Mouse (Mus musculus): Measurements from ENCODE around the gene 2310011J03Rik. TPM values are rescaled to one million over a fixed set of nuclear protein-coding genes. Genes with fewer than 3 reads are reported as not detected.

Gene 2310011J03Rik
- polyA plus RNA-seq, 1 experiment from 2014 or later, result 21.6 TPM

GRCm38 (mm10) chr10:80302082-80302355, 18.3 kb downstream of the 2310011J03Rik start:
- 48% methylated on average over 5 of the region's 5 CpGs for WGBS
- Histone ChIP-seq H3K4me2 (ENCODE audit: low read length) (peak overlapping the region; percentile 96), H3K9me3 (ENCODE audit: control insufficient read depth, low read length) (no peaks in the 10 kb centered on the region), H3K27ac (replicated peaks; ENCODE audit: low read depth, low read length) (peak overlapping the region; percentile 99), H3K36me3 (ENCODE audit: control insufficient read depth, insufficient read depth, low read length) (peaks cover 51% of the 10 kb centered on the region), H3K9ac (replicated peaks; ENCODE audit: low read length) (peak overlapping the region; percentile 99), H3K27me3 (ENCODE audit: control insufficient read depth, insufficient read depth, low read length) (no peaks in the 10 kb centered on the region), H3K4me3 (replicated peaks; ENCODE audit: low read depth, low read length) (peak overlapping the region; percentile 89), H3K4me1 (ENCODE audit: control insufficient read depth, insufficient read depth, low read length) (peaks cover 51% of the 10 kb centered on the region)
- no peak for DNase-seq
- ATAC-seq (ENCODE audit: low FRiP score, low TSS enrichment), result no peak

GRCm38 (mm10) chr10:80301256-80302081, 18.9 kb downstream of the 2310011J03Rik start:
- WGBS, result 63% methylated on average over 10 of the region's 10 CpGs

DNA sequence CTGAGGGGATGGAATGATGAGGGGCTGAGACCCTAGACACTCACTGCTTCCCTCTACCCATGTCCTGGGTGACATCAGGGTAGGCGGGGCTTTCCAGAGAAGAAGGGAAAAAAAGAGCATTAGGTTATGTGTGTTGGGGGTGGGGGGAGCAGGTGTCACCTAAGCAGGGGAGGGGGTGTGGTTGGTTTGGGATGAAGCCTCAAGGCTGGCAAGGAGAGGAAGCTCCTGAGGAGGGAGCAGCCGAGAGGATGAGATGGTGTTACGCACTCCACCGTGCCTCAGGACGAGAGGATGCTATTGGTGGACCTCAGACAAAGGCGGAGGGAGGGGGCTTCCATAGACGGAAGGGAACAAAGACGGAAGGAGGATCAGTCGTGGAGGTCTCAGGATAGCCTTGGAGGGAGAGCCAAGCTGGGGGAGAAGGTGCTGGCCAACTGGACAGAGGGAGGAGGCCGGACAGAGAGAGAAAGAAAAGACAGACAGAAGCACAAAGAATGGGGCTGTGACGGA, 19.6 kb downstream of the 2310011J03Rik start:
- Histone ChIP-seq H3K9me3 (ENCODE audit: control insufficient read depth, low read length) (no peaks in the 10 kb centered on the region), H3K4me2 (ENCODE audit: low read length) (peak overlapping the region; percentile 96), H3K9ac (replicated peaks; ENCODE audit: low read length) (peak overlapping the region; percentile 99), H3K27me3 (ENCODE audit: control insufficient read depth, insufficient read depth, low read length) (no peaks in the 10 kb centered on the region), H3K4me1 (ENCODE audit: control insufficient read depth, insufficient read depth, low read length) (peaks cover 60% of the 10 kb centered on the region), H3K27ac (replicated peaks; ENCODE audit: low read depth, low read length) (peak overlapping the region; percentile 99), H3K36me3 (ENCODE audit: control insufficient read depth, insufficient read depth, low read length) (peaks cover 38% of the 10 kb centered on the region), H3K4me3 (replicated peaks; ENCODE audit: low read depth, low read length) (peak overlapping the region; percentile 89)
- peak; percentile 93 for DNase-seq
- ATAC-seq (ENCODE audit: low FRiP score, low TSS enrichment), result peak; percentile 80
- 6% methylated on average over 11 of the region's 11 CpGs for WGBS

More at GRCm38 (mm10) chr10:80301256-80302081, 18.9 kb downstream of the 2310011J03Rik start:
- H3K27ac ChIP-seq (replicated peaks; ENCODE audit: low read depth, low read length), result peak overlapping the region; percentile 99
- H3K27me3 ChIP-seq (ENCODE audit: control insufficient read depth, insufficient read depth, low read length), result no peaks in the 10 kb centered on the region
- peak overlapping the region; percentile 89 for H3K4me3 ChIP-seq (replicated peaks; ENCODE audit: low read depth, low read length)
- DNase-seq (no peak), ATAC-seq (ENCODE audit: low FRiP score, low TSS enrichment) (no peak)
- peak overlapping the region; percentile 99 for H3K9ac ChIP-seq (replicated peaks; ENCODE audit: low read length)
- peaks cover 45% of the 10 kb centered on the region for H3K36me3 ChIP-seq (ENCODE audit: control insufficient read depth, insufficient read depth, low read length)
- H3K4me2 ChIP-seq (ENCODE audit: low read length), result peak overlapping the region; percentile 96
- H3K4me1 ChIP-seq (ENCODE audit: control insufficient read depth, insufficient read depth, low read length), result peaks cover 57% of the 10 kb centered on the region
- no peaks in the 10 kb centered on the region for H3K9me3 ChIP-seq (ENCODE audit: control insufficient read depth, low read length)

DNA sequence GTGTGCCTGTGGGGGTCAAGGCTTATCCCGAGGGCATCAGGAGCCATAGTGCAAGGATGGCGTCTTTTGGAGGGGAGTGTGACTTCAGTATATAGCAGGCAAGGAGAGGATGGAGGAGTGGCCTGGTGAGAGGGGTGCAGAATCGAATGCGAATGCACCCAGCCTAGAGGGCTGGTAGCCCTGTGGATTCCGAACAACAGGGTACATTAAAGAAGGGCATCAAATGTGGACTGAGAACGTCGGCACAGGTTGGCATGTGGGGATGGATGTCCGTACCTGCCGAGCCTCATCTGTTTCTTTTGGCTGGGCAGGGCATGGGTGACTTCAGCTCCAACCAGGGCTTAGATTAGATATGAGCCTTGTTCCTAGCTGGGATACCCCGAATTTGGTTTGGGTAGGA, 20.5 kb downstream of the 2310011J03Rik start:
- Histone ChIP-seq H3K27ac (replicated peaks; ENCODE audit: low read depth, low read length) (peak overlapping the region; percentile 99), H3K27me3 (ENCODE audit: control insufficient read depth, insufficient read depth, low read length) (no peaks in the 10 kb centered on the region), H3K4me3 (replicated peaks; ENCODE audit: low read depth, low read length) (peak overlapping the region; percentile 89), H3K4me1 (ENCODE audit: control insufficient read depth, insufficient read depth, low read length) (peaks cover 65% of the 10 kb centered on the region), H3K4me2 (ENCODE audit: low read length) (peak overlapping the region; percentile 96), H3K9ac (replicated peaks; ENCODE audit: low read length) (peak overlapping the region; percentile 99), H3K36me3 (ENCODE audit: control insufficient read depth, insufficient read depth, low read length) (peaks cover 32% of the 10 kb centered on the region), H3K9me3 (ENCODE audit: control insufficient read depth, low read length) (no peaks in the 10 kb centered on the region)
- ATAC-seq (ENCODE audit: low FRiP score, low TSS enrichment) (no peak), DNase-seq (no peak)
- 31% methylated on average over 10 of the region's 10 CpGs for WGBS

GRCm38 (mm10) chr10:80299301-80299700, 21.0 kb downstream of the 2310011J03Rik start:
- Histone ChIP-seq H3K9me3 (ENCODE audit: control insufficient read depth, low read length) (no peaks in the 10 kb centered on the region), H3K27ac (replicated peaks; ENCODE audit: low read depth, low read length) (peak overlapping the region; percentile 99), H3K9ac (replicated peaks; ENCODE audit: low read length) (peak overlapping the region; percentile 99), H3K4me2 (ENCODE audit: low read length) (peak overlapping the region; percentile 96), H3K4me1 (ENCODE audit: control insufficient read depth, insufficient read depth, low read length) (peaks cover 60% of the 10 kb centered on the region), H3K36me3 (ENCODE audit: control insufficient read depth, insufficient read depth, low read length) (peaks cover 32% of the 10 kb centered on the region), H3K4me3 (replicated peaks; ENCODE audit: low read depth, low read length) (peak overlapping the region; percentile 89), H3K27me3 (ENCODE audit: control insufficient read depth, insufficient read depth, low read length) (no peaks in the 10 kb centered on the region)
- WGBS, result 4% methylated on average over 15 of the region's 15 CpGs
- DNase-seq (peak; percentile 80), ATAC-seq (ENCODE audit: low FRiP score, low TSS enrichment) (no peak)

DNA sequence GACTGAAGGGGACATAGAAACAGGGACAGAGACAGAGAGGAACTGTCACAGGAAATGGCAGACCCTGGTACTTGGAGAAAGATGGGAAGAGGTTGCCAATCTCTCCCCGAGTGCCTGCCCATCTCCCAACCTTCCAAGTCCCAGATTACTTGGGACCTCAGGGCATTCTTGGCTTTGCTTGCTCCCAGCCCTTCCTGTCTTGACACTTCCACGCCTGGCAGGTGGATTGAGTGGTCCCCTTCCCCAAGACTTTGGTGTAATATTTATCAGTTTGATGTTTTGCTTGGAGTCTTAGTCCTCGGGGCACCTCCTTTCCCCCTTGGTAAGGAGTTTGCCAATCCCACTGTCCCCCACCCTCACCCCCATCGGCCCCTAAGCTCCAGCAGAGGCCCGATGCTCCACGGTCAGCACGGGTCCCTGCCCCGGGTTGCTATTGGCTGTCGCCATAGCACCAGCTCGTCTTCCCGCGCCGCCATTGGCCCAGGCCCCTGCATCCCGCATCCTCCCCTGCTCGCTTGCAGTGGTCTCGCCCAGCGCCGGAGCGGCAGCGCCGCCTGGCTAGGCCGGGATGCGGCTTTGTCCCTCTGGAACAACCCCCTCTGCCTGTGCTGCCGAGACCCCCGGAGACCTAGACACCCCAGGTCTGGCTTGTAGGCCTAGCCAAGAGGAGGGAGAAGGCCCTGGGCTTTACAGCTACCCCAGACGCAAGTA, 21.6 kb downstream of the 2310011J03Rik start:
- Histone ChIP-seq H3K27me3 (ENCODE audit: control insufficient read depth, insufficient read depth, low read length) (no peaks in the 10 kb centered on the region), H3K9me3 (ENCODE audit: control insufficient read depth, low read length) (no peaks in the 10 kb centered on the region), H3K27ac (replicated peaks; ENCODE audit: low read depth, low read length) (peak overlapping the region; percentile 99), H3K9ac (replicated peaks; ENCODE audit: low read length) (peak overlapping the region; percentile 99), H3K4me2 (ENCODE audit: low read length) (peak overlapping the region; percentile 96), H3K4me3 (replicated peaks; ENCODE audit: low read depth, low read length) (peak overlapping the region; percentile 89), H3K4me1 (ENCODE audit: control insufficient read depth, insufficient read depth, low read length) (peaks cover 58% of the 10 kb centered on the region), H3K36me3 (ENCODE audit: control insufficient read depth, insufficient read depth, low read length) (peaks cover 32% of the 10 kb centered on the region)
- ATAC-seq (ENCODE audit: low FRiP score, low TSS enrichment) (peak; percentile 86), DNase-seq (peak; percentile 96)
- 2% methylated on average over 26 of the region's 26 CpGs for WGBS

- Histone ChIP-seq H3K4me2 (ENCODE audit: low read length) (peak overlapping the region; percentile 96), H3K9ac (replicated peaks; ENCODE audit: low read length) (peak overlapping the region; percentile 60; the same call in 1 of the 2 replicates), H3K4me1 (ENCODE audit: control insufficient read depth, insufficient read depth, low read length) (peaks cover 59% of the 10 kb centered on the region), H3K27me3 (ENCODE audit: control insufficient read depth, insufficient read depth, low read length) (no peaks in the 10 kb centered on the region), H3K9me3 (ENCODE audit: control insufficient read depth, low read length) (no peaks in the 10 kb centered on the region), H3K27ac (replicated peaks; ENCODE audit: low read depth, low read length) (peak overlapping the region; percentile 99), H3K36me3 (ENCODE audit: control insufficient read depth, insufficient read depth, low read length) (peaks cover 29% of the 10 kb centered on the region), H3K4me3 (replicated peaks; ENCODE audit: low read depth, low read length) (peak overlapping the region; percentile 10; the same call in 1 of the 2 replicates)
- WGBS, result 66% methylated on average over 8 of the region's 8 CpGs
- DNase-seq (no peak), ATAC-seq (ENCODE audit: low FRiP score, low TSS enrichment) (no peak)
These were observed 22.7 kb downstream of the 2310011J03Rik start for GRCm38 (mm10) chr10:80297526-80298133.

DNA sequence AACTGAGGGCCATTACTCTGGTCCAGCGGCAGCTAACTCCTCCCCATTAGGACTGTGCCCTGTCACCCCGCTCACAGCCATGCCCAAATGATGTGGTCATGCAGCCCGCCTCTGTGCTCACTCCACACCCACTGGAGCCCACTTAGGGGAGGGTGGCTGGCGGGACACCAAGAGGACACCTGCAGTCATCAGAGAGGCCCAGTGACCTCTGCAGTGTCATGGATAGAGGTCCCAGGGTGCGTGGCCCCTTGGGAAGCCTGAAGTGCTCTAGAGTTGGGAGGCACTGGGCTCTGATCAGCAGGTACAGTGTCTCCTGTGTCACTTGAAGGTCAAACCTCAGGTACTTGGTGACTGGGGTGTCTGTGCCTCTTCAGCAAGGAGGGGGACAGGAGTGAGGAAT, 23.5 kb downstream of the 2310011J03Rik start:
- Histone ChIP-seq H3K9me3 (ENCODE audit: control insufficient read depth, low read length) (no peaks in the 10 kb centered on the region), H3K27me3 (ENCODE audit: control insufficient read depth, insufficient read depth, low read length) (no peaks in the 10 kb centered on the region), H3K36me3 (ENCODE audit: control insufficient read depth, insufficient read depth, low read length) (peaks cover 21% of the 10 kb centered on the region), H3K27ac (replicated peaks; ENCODE audit: low read depth, low read length) (peak overlapping the region; percentile 99), H3K4me3 (replicated peaks; ENCODE audit: low read depth, low read length) (peak overlapping the region; percentile 42), H3K9ac (replicated peaks; ENCODE audit: low read length) (peak overlapping the region; percentile 60), H3K4me2 (ENCODE audit: low read length) (peak overlapping the region; percentile 96), H3K4me1 (ENCODE audit: control insufficient read depth, insufficient read depth, low read length) (peaks cover 53% of the 10 kb centered on the region)
- ATAC-seq (ENCODE audit: low FRiP score, low TSS enrichment), result no peak
- no peak for DNase-seq
- 91% methylated on average over 5 of the region's 5 CpGs for WGBS
